Mouse (Mus musculus): ENCODE measurements around the gene Rnaseh2a.

DNA sequence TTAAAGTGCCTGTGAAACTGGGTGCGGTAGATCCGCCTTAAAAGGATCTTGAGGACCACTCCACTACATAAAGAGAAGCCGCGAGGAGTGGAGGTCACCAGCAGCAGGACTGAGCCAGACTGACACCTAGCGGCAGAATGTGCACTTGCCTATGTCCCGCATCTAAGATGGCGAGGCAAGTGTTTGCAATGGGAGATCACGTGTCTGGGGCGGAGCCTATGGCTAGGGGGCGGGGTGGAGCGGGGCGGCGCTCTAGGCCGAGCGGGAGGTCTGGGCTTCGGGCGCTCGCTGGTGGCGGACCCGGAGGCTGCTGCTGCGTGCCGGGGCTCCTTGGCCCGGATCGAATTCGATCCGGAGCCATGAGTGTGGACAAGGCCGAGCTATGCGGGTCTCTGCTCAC, 20.8 kb upstream of the Rnaseh2a start, which contains the start of gene Hook2:
- TF ChIP-seq CTCF (IDR thresholded peaks at IDR 0.05; ENCODE audit: low read depth) (peak; percentile 98), EP300 (optimal IDR thresholded peaks at IDR 0.05) (no peak)
